Mouse (Mus musculus): ENCODE results near the gene Mtfmt.

DNA sequence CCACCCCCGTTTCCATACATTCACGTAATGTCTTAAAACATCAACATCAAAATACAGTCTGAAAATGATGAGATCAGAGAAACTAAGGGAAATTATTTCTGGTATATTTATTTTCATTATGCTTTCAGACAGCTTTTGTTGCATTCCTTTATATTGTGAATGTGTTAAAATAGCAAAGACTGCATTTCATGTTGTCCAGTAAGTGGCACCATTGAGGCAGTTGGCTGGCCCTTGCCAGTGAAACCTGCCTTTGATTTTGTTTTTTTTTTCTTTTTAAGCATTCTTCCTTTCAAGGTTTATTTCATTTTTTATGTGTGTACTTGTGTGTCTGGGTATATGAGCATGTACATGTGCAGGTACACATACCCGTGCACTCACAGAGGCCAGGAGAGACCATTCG, 9.1 kb downstream of the Mtfmt start:
- TF ChIP-seq CTCF (IDR thresholded peaks at IDR 0.05; ENCODE audit: insufficient read depth, low read length): no peak
- no peak for TF ChIP-seq POLR2A (IDR thresholded peaks at IDR 0.05; ENCODE audit: borderline replicate concordance, extremely low read depth, low read depth, low read length)
